Mouse (Mus musculus) retina, postnatal 1 day (tissue): ENCODE results near the gene Rrp7a.

Source experiments
- DNase-seq: peaks from one replicate; pipeline ENCODE4 v3.0.0-alpha.2; 2012

Gene Rrp7a

DNA sequence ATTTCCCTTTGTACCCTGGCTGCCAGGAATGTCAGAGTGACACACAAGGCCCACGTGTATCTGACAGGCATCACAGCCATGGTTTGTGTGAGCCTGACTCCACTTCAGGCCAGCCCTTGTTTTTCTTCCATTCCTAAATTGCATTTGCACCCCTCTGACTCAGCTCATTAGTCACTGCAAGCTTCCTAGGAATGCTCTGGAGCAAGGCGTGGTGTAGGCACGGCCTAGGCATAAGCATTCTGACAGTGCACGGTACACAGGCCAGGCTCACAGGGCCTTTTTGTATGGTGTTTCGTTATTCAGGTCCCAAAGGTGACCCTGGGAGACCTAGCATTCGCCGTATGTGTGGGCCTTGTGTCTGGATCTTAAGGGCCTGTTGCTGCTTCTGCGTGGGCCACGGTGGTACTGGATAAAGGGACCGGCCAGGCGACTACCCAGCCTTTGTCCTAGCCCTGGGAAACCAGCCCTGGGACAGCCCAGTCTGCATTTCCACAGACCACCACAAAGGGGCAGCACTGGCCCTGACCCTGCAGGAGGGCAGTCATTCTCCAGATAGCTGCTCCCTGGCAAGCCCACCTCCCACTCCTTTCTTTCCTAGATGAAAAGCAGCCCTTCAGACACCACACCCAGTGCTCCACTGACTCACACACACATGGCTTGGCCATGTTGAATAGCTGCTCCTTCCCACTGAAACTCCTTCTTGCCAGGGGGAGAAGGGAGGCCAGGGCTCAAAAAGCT is 34.5 kb upstream of the Rrp7a start:
- peak; percentile 50 for DNase-seq

- DNase-seq = no peak
Observed at GRCm38 (mm10) chr15:83155672-83156419, 33.2 kb upstream of the Rrp7a start.

DNA sequence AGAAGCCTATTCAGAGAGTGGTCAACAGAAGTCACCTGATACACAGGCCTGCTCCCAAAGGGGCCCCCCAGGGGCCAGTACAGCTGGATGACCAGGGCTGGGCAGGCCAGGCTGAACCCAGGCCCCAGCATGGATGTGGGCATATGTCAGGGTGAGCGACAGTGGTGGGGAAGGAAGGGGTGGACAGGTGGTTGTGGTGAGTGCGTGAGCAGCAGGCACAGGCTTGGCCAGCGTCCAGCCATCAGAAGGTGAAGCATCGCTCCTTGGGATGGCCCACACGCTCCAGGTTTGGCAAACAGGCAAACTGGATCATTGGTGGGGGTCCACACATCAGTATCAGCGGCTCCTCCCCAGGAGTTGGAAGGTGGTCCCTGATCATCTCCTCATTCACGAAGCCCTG is 31.7 kb upstream of the Rrp7a start:
- no peak for DNase-seq

GRCm38 (mm10) chr15:83150694-83151093 is 28.1 kb upstream of the Rrp7a start:
- no peak for DNase-seq

DNA sequence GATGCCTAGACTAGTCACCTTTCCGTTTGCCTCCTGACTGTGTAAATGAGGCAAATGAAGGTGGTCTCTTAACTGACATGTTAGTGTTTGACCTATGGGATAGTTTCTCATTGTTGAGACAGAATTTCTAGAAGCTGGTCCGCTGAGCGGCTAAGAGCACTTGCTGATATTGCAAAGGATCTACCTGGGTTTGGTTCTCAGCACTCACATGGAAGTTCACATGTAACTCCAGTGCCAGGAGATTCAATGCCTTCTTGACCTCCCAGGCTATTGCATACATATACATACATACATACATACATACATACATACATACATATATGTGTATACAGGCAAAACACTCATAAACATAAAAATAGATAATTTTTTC is 27.5 kb upstream of the Rrp7a start:
- DNase-seq = no peak

DNA sequence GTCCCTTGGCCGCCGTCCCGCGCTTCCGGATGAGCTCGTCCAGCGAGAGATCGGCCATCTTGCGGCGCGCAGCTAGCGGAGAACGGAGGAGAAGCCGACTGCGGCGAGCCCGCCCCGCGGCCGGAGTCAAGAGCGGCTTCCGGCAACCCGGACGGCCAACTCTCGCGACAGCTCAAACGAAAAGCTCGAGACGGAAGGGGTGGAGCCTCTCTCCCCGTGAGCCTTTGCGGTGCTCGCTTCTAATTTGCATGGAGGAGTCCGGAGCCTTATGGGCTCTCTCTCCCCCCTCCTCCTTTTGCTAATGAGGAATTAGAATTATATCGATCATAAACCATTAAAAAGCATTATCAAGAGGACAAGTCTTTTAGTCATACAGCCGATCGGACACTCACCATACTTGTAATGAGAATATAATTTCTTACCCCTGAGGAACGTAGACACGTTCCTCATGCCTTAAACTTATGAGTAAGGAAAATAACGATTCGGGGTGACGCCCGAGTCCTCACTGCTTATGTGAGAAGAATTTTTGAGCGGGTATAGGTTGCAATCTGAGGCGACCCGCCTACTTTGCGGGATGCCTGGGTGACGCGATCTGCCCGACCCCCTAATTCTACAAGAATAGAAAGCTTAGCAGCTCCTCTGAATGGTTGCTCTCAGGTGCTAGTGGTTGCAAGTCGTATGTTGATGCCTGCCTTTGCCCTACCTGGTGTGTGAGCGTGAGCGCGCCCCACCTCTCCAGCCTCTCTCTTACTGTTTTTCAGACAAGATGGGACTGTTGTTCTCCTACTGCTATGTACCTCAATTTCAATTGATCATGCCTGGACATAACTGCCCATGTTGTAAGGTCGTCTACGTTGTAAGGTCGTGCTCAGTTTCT is 26.8 kb upstream of the Rrp7a start, which contains the start of gene Poldip3:
Poldip3 (minus strand) TSS at position 189 of the 877 bp plus-strand sequence.
- peak; percentile 99 for DNase-seq

DNA sequence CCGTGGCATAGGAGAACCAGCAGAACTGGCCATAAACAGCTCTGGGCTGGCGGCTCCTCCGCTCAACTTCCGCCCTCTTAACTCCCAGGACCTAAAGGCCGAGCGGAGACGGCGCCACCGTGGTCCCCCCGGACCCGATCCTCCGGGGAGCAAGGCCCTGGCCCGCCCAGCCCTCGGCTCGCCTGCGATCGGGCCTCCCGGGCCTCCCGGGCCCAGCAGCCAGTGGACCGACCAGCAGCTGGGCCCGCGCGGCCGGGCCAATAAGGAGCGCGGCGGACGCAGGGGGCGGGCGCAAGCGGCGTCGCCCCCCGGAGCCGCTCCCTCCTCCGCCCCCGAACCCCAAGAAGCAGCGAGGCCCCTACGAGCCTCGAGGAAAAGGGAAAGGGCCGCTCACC is 26.2 kb upstream of the Rrp7a start:
- DNase-seq = no peak

- no peak for DNase-seq
Observed at GRCm38 (mm10) chr15:83148395-83148794, 25.8 kb upstream of the Rrp7a start.

- no peak for DNase-seq
Observed at GRCm38 (mm10) chr15:83145541-83145940, 22.9 kb upstream of the Rrp7a start.

DNA sequence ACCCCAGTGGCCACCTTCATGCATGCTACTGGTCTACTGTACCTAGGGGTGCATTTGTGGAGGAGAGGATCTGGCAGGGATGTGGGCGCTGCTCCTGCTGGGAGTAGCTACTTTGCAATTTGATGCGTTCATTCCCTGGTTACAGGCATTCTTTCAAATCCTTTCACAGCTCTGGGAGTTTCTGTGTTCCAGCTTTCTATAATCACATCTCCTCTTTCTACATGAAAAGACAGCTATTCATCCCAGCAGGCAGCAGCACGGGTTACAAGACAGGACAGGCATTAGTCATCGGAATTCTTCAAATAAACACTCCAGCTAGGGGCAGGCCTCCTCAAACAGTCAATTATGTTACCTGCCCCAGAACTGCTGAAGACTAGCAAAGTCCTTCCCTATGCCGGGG is 20.3 kb upstream of the Rrp7a start:
- DNase-seq = no peak

DNA sequence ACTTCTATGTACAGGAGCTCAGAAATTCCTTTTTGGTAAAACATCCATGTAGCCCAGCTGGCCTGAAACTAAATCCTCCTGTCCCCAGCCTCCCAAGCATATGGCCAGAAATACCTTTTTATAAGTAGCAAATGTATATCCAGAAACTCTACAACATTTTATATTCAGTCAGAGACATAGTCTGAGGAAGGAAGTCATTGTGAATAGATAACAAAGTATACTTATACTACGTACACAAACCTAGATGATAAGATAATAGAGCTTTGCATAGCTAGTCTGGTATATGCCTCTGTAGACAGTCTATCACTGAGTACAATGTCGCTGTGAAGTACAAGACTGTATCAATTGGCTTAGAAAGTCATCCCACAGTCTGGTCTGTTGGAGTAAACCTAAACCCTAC is 13.1 kb upstream of the Rrp7a start:
- DNase-seq = no peak

- DNase-seq = no peak
Observed at GRCm38 (mm10) chr15:83134671-83135070, 12.1 kb upstream of the Rrp7a start.

DNA sequence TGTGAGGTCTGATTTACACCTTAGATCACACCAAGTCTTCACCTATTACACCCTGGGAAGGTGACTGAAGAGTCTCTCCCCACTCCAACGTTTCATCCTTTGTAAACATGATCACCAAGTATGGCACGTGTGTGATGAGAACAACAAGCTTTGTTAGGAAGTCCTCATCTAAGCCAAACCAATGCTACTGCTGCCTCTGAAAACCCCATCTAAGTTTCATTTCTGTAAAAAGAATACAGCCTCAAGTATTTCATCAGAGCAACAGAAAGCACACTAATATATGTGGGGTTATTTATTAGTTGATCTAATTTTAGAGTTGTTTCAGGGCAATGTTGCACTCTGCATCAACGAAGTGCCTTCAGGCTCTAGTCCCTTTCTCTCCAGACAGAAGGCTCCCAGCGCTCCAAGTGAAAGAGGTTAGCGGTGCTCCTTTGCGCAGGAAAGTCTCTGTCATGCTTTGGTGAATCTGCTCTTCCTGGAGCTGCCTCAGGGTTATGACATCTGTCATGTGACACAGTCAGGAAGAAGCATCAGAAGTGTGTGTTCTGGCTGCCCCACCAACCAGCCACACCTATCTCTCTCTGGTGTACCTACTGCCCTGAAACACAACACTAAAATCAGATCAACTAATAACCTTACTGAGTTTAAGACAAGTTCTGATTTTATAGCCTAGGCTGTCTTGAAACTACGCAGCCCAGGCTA is 7.1 kb upstream of the Rrp7a start:
- no peak for DNase-seq

DNA sequence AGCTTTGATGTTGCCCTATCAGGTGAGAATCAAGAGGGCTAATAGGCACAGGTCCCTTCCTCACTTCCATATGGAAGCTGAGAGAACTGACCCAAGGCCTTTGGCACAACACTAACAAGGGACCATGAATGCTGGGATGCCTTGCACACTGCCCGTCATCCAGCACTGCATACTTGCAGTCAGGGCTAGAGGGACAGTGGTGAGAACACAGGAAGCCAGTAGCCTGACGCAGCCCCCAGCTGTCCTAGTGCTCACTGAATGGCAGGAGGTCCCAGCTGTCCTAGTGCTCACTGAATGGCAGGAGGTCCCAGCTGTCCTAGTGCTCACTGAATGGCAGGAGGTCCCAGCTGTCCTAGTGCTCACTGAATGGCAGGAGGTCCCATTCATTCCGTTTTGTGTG is 4.4 kb upstream of the Rrp7a start:
- peak; percentile 54 for DNase-seq

DNA sequence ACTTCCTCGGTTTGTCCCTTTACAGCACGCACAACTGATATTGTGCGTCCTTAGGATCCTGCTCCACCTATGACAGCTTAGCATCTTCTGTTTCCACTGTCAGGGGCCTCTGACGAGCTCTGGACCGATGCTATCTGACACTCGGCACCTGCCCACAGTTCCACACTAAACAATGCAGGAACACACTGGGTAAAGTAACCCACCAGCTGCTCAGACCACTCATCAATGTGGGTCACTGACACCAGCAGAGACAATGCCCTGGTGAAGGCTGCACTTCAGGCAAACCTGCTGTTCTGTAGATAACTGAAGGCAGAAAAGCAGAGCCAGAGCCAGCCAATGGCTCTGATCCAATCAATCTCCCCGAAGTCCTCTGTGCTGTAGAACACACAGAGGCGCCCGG is 4.0 kb upstream of the Rrp7a start:
- DNase-seq = peak; percentile 69

GRCm38 (mm10) chr15:83124625-83125024 is 2.0 kb upstream of the Rrp7a start:
- no peak for DNase-seq

GRCm38 (mm10) chr15:83121709-83122565 is 664 bp downstream of the Rrp7a start:
- peak; percentile 74 for DNase-seq

GRCm38 (mm10) chr15:83118360-83118759 is 4.2 kb downstream of the Rrp7a start:
- DNase-seq = peak; percentile 78

DNA sequence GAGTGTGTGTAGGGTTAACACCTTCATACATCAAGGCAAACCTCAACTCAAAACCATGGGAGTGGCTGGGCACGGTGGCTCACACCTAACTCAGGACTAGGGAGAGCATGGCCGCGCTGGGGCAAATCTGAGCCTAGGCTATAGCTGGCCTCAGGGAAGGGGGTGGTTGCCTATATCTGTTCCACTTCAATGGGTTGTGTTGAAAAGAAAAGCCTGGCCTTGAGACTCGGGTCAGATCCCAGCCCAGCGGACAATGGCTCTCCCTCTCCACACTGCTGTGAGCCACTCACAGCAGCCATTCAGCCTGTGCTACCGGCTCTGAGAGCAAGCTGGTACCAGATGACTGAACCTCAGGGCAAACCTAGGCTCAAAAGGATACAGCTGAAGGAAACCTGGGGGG is 7.5 kb downstream of the Rrp7a start:
- DNase-seq = no peak

DNA sequence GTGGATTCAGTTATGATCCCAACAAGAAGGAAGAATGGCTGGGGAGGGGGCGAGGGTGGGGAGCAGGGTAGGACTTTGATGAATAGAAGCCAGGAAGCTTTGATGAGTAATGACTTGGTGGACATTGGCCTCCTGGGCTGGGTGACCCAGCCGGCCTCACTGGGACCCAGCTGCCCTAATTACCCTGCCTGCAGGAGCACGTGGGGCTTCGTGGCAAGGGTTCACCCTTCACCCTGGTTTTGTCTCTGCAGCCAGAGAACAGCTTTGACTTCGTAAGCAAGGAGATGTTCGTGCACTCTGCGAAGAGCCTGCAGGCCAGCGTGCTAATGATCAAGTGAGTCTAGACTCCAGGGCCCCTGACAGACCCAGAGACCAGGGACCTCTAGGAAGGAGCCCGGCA is 8.5 kb downstream of the Rrp7a start:
- DNase-seq = no peak

GRCm38 (mm10) chr15:83112898-83113297 is 9.7 kb downstream of the Rrp7a start:
- DNase-seq = peak; percentile 80

DNA sequence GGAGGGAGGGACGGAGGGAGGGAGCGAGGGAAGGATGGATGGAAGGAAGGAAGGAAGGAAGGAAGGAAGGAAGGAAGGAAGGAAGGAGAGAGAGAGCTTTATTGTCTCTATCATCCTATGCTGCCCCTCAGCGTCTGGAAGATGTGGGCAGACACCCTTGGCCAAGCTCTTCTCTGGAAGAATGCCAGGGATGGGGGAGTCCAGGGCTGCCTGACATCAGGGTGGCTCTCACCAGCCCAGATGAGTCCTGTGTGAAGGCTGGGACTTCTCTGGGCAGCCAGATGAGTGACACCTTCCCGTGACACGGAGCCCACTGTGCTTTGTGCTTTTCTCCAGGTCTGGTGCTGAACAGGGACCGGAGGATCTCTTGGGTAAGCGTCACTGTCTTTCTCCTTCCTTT is 10.7 kb downstream of the Rrp7a start:
- no peak for DNase-seq
